Mouse (Mus musculus) neural tube, embryonic 13.5 days (tissue): ENCODE data around the gene Tmem132c. TPM values are rescaled to one million over a fixed set of nuclear protein-coding genes. Genes with fewer than 3 reads are reported as not detected.

ENCODE experiments used
- ATAC-seq: fragments of 200-750 bp; cut with Nextera tagmentation; 2 replicates; pipeline ENCODE4 v1.8.0; 2017; ENCODE audit warnings: low read depth, mild to moderate bottlenecking, moderate TSS enrichment, moderate library complexity
- H3K27ac ChIP-seq: fragments of 300-500 bp; sonication (generic); replicated peaks from 2 replicates; pipeline ENCODE4 v1.5.1; 2015; ENCODE audit warnings: moderate library complexity, mild to moderate bottlenecking, inconsistent platforms
- H3K27me3 ChIP-seq: fragments of 300-500 bp; sonication (generic); 2 replicates; pipeline ENCODE4 v1.6.1; 2015; ENCODE audit warnings: mild to moderate bottlenecking, inconsistent platforms
- H3K36me3 ChIP-seq: fragments of 300-500 bp; sonication (generic); 2 replicates; pipeline ENCODE4 v1.6.1; 2015; ENCODE audit warnings: mild to moderate bottlenecking, inconsistent platforms
- H3K4me1 ChIP-seq: fragments of 300-500 bp; sonication (generic); replicated peaks from 2 replicates; pipeline ENCODE4 v1.6.1; 2015; ENCODE audit warnings: inconsistent platforms
- H3K4me2 ChIP-seq: fragments of 300-500 bp; sonication (generic); 2 replicates; pipeline ENCODE4 v1.6.1; 2015; ENCODE audit warnings: inconsistent platforms, mild to moderate bottlenecking, moderate library complexity
- H3K4me3 ChIP-seq: fragments of 300-500 bp; sonication (generic); 2 replicates; pipeline ENCODE4 v1.5.1; 2015; ENCODE audit warnings: mild to moderate bottlenecking, inconsistent platforms
- H3K9ac ChIP-seq: fragments of 300-500 bp; sonication (generic); 2 replicates; pipeline ENCODE4 v1.6.1; 2015; ENCODE audit warnings: moderate library complexity, mild to moderate bottlenecking, inconsistent platforms
- H3K9me3 ChIP-seq: fragments of 300-500 bp; sonication (generic); 2 replicates; pipeline ENCODE4 v1.6.1; 2016; ENCODE audit warnings: inconsistent platforms
- WGBS: fragments of 180-500 bp; shearing (Covaris S2); methylation state at CpG from one replicate; pipeline ENCODE4 v1.1.7; 2015; 5-methylcytosine and 5-hydroxymethylcytosine counted together
- polyA plus RNA-seq: library from polyadenylated mRNA; unstranded; fragments of >200 nt; fragmentation: Nextera tagmentation; extraction: Ambion mirVana; gene quantifications from 2 replicates; pipeline ENCODE4 v1.2.1, GENCODE M21; 2015

Gene Tmem132c
- polyA plus RNA-seq, 1 experiment from 2014 or later: 13.5 TPM

GRCm38 (mm10) chr5:127480931-127481330 lies 239.3 kb downstream of the Tmem132c start:
- Histone ChIP-seq H3K9ac (no peak overlapping the region), H3K9me3 (0 out of 2 replicates have a peak, but pooled peaks cover 3% of the 10 kb centered on the region), H3K4me2 (no peak overlapping the region), H3K27ac (no peak overlapping the region), H3K4me1 (peaks cover 43% of the 10 kb centered on the region), H3K36me3 (no peaks in the 10 kb centered on the region), H3K4me3 (no peak overlapping the region), H3K27me3 (peaks cover 38% of the 10 kb centered on the region)
- 59% methylated on average over 9 of the region's 9 CpGs for whole genome bisulfite sequencing
- no peak; the same call in 1 of the 2 replicates for ATAC-seq

GRCm38 (mm10) chr5:127481416-127481815 lies 239.8 kb downstream of the Tmem132c start:
- no peak for ATAC-seq
- H3K36me3 ChIP-seq: no peaks in the 10 kb centered on the region
- 36% methylated on average over 5 of the region's 5 CpGs for WGBS
- no peak overlapping the region for H3K27ac ChIP-seq
- H3K4me3 ChIP-seq: no peak overlapping the region
- no peak overlapping the region for H3K4me2 ChIP-seq
- 0 out of 2 replicates have a peak, but pooled peaks cover 3% of the 10 kb centered on the region for H3K9me3 ChIP-seq
- no peak overlapping the region for H3K9ac ChIP-seq
- H3K4me1 ChIP-seq: peaks cover 43% of the 10 kb centered on the region
- H3K27me3 ChIP-seq: peaks cover 39% of the 10 kb centered on the region

- H3K36me3 ChIP-seq: no peaks in the 10 kb centered on the region
- H3K27me3 ChIP-seq: peaks cover 31% of the 10 kb centered on the region
- H3K4me2 ChIP-seq: no peak overlapping the region
- peaks cover 3% of the 10 kb centered on the region; the same call in 1 of the 2 replicates for H3K9me3 ChIP-seq
- peaks cover 39% of the 10 kb centered on the region for H3K4me1 ChIP-seq
- H3K9ac ChIP-seq: no peak overlapping the region
- WGBS: 75% methylated on average over 3 of the region's 3 CpGs
- ATAC-seq: no peak
- no peak overlapping the region for H3K4me3 ChIP-seq
- no peak overlapping the region for H3K27ac ChIP-seq
Measured at GRCm38 (mm10) chr5:127482342-127482741, 240.7 kb downstream of the Tmem132c start.

- no peak overlapping the region for H3K9ac ChIP-seq
- peak overlapping the region; percentile 33 for H3K4me2 ChIP-seq
- peaks cover 3% of the 10 kb centered on the region; the same call in 1 of the 2 replicates for H3K9me3 ChIP-seq
- H3K4me3 ChIP-seq: no peak overlapping the region
- H3K27ac ChIP-seq: no peak overlapping the region; the same call in 1 of the 2 replicates
- H3K4me1 ChIP-seq: peaks cover 32% of the 10 kb centered on the region
- ATAC-seq: no peak
- peaks cover 24% of the 10 kb centered on the region for H3K27me3 ChIP-seq
- WGBS: 14% methylated on average over 8 of the region's 8 CpGs
- no peaks in the 10 kb centered on the region for H3K36me3 ChIP-seq
Measured at GRCm38 (mm10) chr5:127483955-127484659, 242.5 kb downstream of the Tmem132c start.

GRCm38 (mm10) chr5:127484813-127485486 lies 243.3 kb downstream of the Tmem132c start:
- Histone ChIP-seq H3K9me3 (peaks cover 3% of the 10 kb centered on the region; the same call in 1 of the 2 replicates), H3K27ac (no peak overlapping the region; the same call in 1 of the 2 replicates), H3K9ac (peak overlapping the region; percentile 36; the same call in 1 of the 2 replicates), H3K4me1 (peaks cover 31% of the 10 kb centered on the region), H3K4me3 (no peak overlapping the region), H3K27me3 (peaks cover 23% of the 10 kb centered on the region), H3K36me3 (no peaks in the 10 kb centered on the region), H3K4me2 (peak overlapping the region; percentile 33)
- ATAC-seq: no peak
- 16% methylated on average over 13 of the region's 13 CpGs for WGBS

- ATAC-seq: no peak
- H3K9me3 ChIP-seq: no peaks in the 10 kb centered on the region; the same call in 1 of the 2 replicates
- H3K36me3 ChIP-seq: no peaks in the 10 kb centered on the region
- no peak overlapping the region for H3K27ac ChIP-seq
- H3K9ac ChIP-seq: no peak overlapping the region
- peaks cover 23% of the 10 kb centered on the region for H3K27me3 ChIP-seq
- peaks cover 42% of the 10 kb centered on the region for H3K4me1 ChIP-seq
- no peak overlapping the region for H3K4me2 ChIP-seq
- 89% methylated on average over 6 of the region's 6 CpGs for WGBS
- no peak overlapping the region for H3K4me3 ChIP-seq
Measured at GRCm38 (mm10) chr5:127487190-127487589, 245.6 kb downstream of the Tmem132c start.

GRCm38 (mm10) chr5:127488666-127489065 lies 247.1 kb downstream of the Tmem132c start:
- Histone ChIP-seq H3K36me3 (no peaks in the 10 kb centered on the region), H3K4me1 (peaks cover 38% of the 10 kb centered on the region), H3K9ac (no peak overlapping the region), H3K4me2 (no peak overlapping the region), H3K9me3 (no peaks in the 10 kb centered on the region; the same call in 1 of the 2 replicates), H3K27me3 (peaks cover 10% of the 10 kb centered on the region), H3K4me3 (no peak overlapping the region), H3K27ac (no peak overlapping the region; the same call in 1 of the 2 replicates)
- 33% methylated on average over 13 of the region's 13 CpGs for WGBS
- peak; percentile 44 for ATAC-seq

- ATAC-seq: no peak
- 92% methylated on average over 3 of the region's 3 CpGs for WGBS
- H3K9ac ChIP-seq: no peak overlapping the region
- H3K9me3 ChIP-seq: no peaks in the 10 kb centered on the region; the same call in 1 of the 2 replicates
- peaks cover 23% of the 10 kb centered on the region for H3K4me1 ChIP-seq
- peaks cover 16% of the 10 kb centered on the region for H3K27me3 ChIP-seq
- H3K27ac ChIP-seq: 0 out of 2 replicates have a peak overlapping the region, but pooled peaks have one; percentile 14
- H3K4me2 ChIP-seq: no peak overlapping the region
- no peak overlapping the region for H3K4me3 ChIP-seq
- no peaks in the 10 kb centered on the region for H3K36me3 ChIP-seq
Measured at GRCm38 (mm10) chr5:127491724-127492123, 250.1 kb downstream of the Tmem132c start.

GRCm38 (mm10) chr5:127496895-127497294 lies 255.3 kb downstream of the Tmem132c start:
- no peak for ATAC-seq
- Histone ChIP-seq H3K4me3 (no peak overlapping the region), H3K4me1 (peaks cover 26% of the 10 kb centered on the region), H3K9me3 (0 out of 2 replicates have a peak, but pooled peaks cover under 1% of the 10 kb centered on the region), H3K27ac (0 out of 2 replicates have a peak overlapping the region, but pooled peaks have one; percentile 33), H3K4me2 (no peak overlapping the region), H3K27me3 (peaks cover 24% of the 10 kb centered on the region), H3K36me3 (no peaks in the 10 kb centered on the region), H3K9ac (no peak overlapping the region)
- 32% methylated on average over 7 of the region's 7 CpGs for WGBS

- WGBS: 34% methylated on average over 12 of the region's 12 CpGs
- H3K4me3 ChIP-seq: no peak overlapping the region
- no peak overlapping the region for H3K27ac ChIP-seq
- no peak overlapping the region for H3K4me2 ChIP-seq
- H3K9ac ChIP-seq: no peak overlapping the region
- peaks cover 26% of the 10 kb centered on the region for H3K4me1 ChIP-seq
- ATAC-seq: peak; percentile 67
- H3K27me3 ChIP-seq: peaks cover 24% of the 10 kb centered on the region
- 0 out of 2 replicates have a peak, but pooled peaks cover 6% of the 10 kb centered on the region for H3K9me3 ChIP-seq
- no peaks in the 10 kb centered on the region for H3K36me3 ChIP-seq
Measured at GRCm38 (mm10) chr5:127499151-127499827, 257.7 kb downstream of the Tmem132c start.

- peaks cover 18% of the 10 kb centered on the region for H3K4me1 ChIP-seq
- H3K9me3 ChIP-seq: 0 out of 2 replicates have a peak, but pooled peaks cover 6% of the 10 kb centered on the region
- H3K4me2 ChIP-seq: no peak overlapping the region
- ATAC-seq: no peak
- no peak overlapping the region for H3K9ac ChIP-seq
- peaks cover under 1% of the 10 kb centered on the region; the same call in 1 of the 2 replicates for H3K27me3 ChIP-seq
- no peaks in the 10 kb centered on the region for H3K36me3 ChIP-seq
- no peak overlapping the region for H3K27ac ChIP-seq
- 48% methylated on average over 7 of the region's 7 CpGs for WGBS
- H3K4me3 ChIP-seq: no peak overlapping the region
Measured at GRCm38 (mm10) chr5:127502838-127503237, 261.2 kb downstream of the Tmem132c start.
